Mouse (Mus musculus) midbrain, embryonic 15.5 days (tissue): ENCODE data around the gene Atn1. TPM values are rescaled to one million over a fixed set of nuclear protein-coding genes. Genes with fewer than 3 reads are reported as not detected.

Source experiments
- ATAC-seq: fragments of 200-750 bp; cut with Nextera tagmentation; replicated peaks from 2 replicates; pipeline ENCODE4 v1.8.0; 2017; ENCODE audit warnings: moderate TSS enrichment
- H3K27ac ChIP-seq: fragments of 300-500 bp; sonication (generic); 2 replicates; pipeline ENCODE4 v1.5.1; 2015; ENCODE audit warnings: mild to moderate bottlenecking, inconsistent platforms
- H3K27me3 ChIP-seq: fragments of 300-500 bp; sonication (generic); replicated peaks from 2 replicates; pipeline ENCODE4 v1.6.1; 2015; ENCODE audit warnings: inconsistent platforms
- H3K36me3 ChIP-seq: fragments of 300-500 bp; sonication (generic); replicated peaks from 2 replicates; pipeline ENCODE4 v1.6.1; 2015; ENCODE audit warnings: inconsistent platforms
- H3K4me1 ChIP-seq: fragments of 300-500 bp; sonication (generic); 2 replicates; pipeline ENCODE4 v1.6.1; 2015; ENCODE audit warnings: inconsistent platforms
- H3K4me2 ChIP-seq: fragments of 300-500 bp; sonication (generic); 2 replicates; pipeline ENCODE4 v1.6.1; 2015; ENCODE audit warnings: inconsistent platforms, mild to moderate bottlenecking, moderate library complexity
- H3K4me3 ChIP-seq: fragments of 300-500 bp; sonication (generic); 2 replicates; pipeline ENCODE4 v1.5.1; 2015; ENCODE audit warnings: mild to moderate bottlenecking, inconsistent platforms
- H3K9ac ChIP-seq: fragments of 300-500 bp; sonication (generic); 2 replicates; pipeline ENCODE4 v1.6.1; 2015; ENCODE audit warnings: mild to moderate bottlenecking, inconsistent platforms
- H3K9me3 ChIP-seq: fragments of 300-500 bp; sonication (generic); 2 replicates; pipeline ENCODE4 v1.6.1; 2016; ENCODE audit warnings: inconsistent platforms
- WGBS: fragments of 180-500 bp; shearing (Covaris S2); methylation state at CpG from one replicate; pipeline ENCODE4 v1.1.7; 2015; ENCODE audit warnings: mixed read lengths; 5-methylcytosine and 5-hydroxymethylcytosine counted together
- polyA plus RNA-seq: library from polyadenylated mRNA; unstranded; fragments of >200 nt; fragmentation: Nextera tagmentation; extraction: Ambion mirVana; gene quantifications from 2 replicates; pipeline ENCODE4 v1.2.1, GENCODE M21; 2015

Gene Atn1
- polyA plus RNA-seq, 1 experiment from 2014 or later, result 32.7 TPM

GRCm38 (mm10) chr6:124786756-124787420 is 30.6 kb upstream of the Atn1 start:
- Histone ChIP-seq H3K4me1 (no peaks in the 10 kb centered on the region), H3K9ac (no peak overlapping the region), H3K36me3 (no peaks in the 10 kb centered on the region), H3K27ac (no peak overlapping the region), H3K27me3 (no peaks in the 10 kb centered on the region), H3K4me3 (no peak overlapping the region), H3K4me2 (no peak overlapping the region), H3K9me3 (no peaks in the 10 kb centered on the region)
- 44% methylated on average over 8 of the region's 8 CpGs for WGBS
- no peak for ATAC-seq

- no peaks in the 10 kb centered on the region for H3K9me3 ChIP-seq
- H3K36me3 ChIP-seq, result no peaks in the 10 kb centered on the region
- no peak overlapping the region for H3K4me2 ChIP-seq
- H3K4me3 ChIP-seq, result no peak overlapping the region
- no peaks in the 10 kb centered on the region for H3K27me3 ChIP-seq
- H3K4me1 ChIP-seq, result peaks cover 9% of the 10 kb centered on the region; the same call in 1 of the 2 replicates
- ATAC-seq, result no peak
- H3K9ac ChIP-seq, result no peak overlapping the region
- H3K27ac ChIP-seq, result no peak overlapping the region
- WGBS, result 23% methylated on average over 6 of the region's 6 CpGs
Measured at GRCm38 (mm10) chr6:124782436-124782835, 26.1 kb upstream of the Atn1 start.

GRCm38 (mm10) chr6:124780917-124781316 is 24.6 kb upstream of the Atn1 start:
- no peak overlapping the region for H3K9ac ChIP-seq
- H3K4me3 ChIP-seq, result no peak overlapping the region
- ATAC-seq, result no peak
- H3K4me2 ChIP-seq, result no peak overlapping the region
- no peaks in the 10 kb centered on the region for H3K36me3 ChIP-seq
- no peaks in the 10 kb centered on the region for H3K9me3 ChIP-seq
- H3K27me3 ChIP-seq, result no peaks in the 10 kb centered on the region
- 86% methylated on average over 7 of the region's 7 CpGs for WGBS
- H3K27ac ChIP-seq, result no peak overlapping the region
- peaks cover 9% of the 10 kb centered on the region; the same call in 1 of the 2 replicates for H3K4me1 ChIP-seq

- no peak for ATAC-seq
- 3% methylated on average over 10 of the region's 10 CpGs for WGBS
- no peak overlapping the region for H3K27ac ChIP-seq
Measured at GRCm38 (mm10) chr6:124779984-124780416, 23.7 kb upstream of the Atn1 start.

GRCm38 (mm10) chr6:124779222-124779983 is 23.1 kb upstream of the Atn1 start, which contains the start of gene Lrrc23:
TSS of gene Lrrc23 (minus strand) at chr6:124779727.
- H3K4me3 ChIP-seq, result peak within 1 kb of the TSS; percentile 33
- WGBS, result 2% methylated on average over 23 of the region's 23 CpGs
- 0 out of 2 replicates have a peak within 1 kb of the TSS, but pooled peaks have one; percentile 17 for H3K9ac ChIP-seq
- ATAC-seq, result peak; percentile 60
- peak within 1 kb of the TSS; percentile 48 for H3K4me2 ChIP-seq
- no peaks in the 10 kb centered on the region for H3K36me3 ChIP-seq
- no peaks in the 10 kb centered on the region for H3K9me3 ChIP-seq
- H3K27me3 ChIP-seq, result no peaks in the 10 kb centered on the region
- peaks cover 9% of the 10 kb centered on the region; the same call in 1 of the 2 replicates for H3K4me1 ChIP-seq
- no peak within 1 kb of the TSS for H3K27ac ChIP-seq

More at GRCm38 (mm10) chr6:124779984-124780416, 23.7 kb upstream of the Atn1 start:
- Histone ChIP-seq H3K36me3 (no peaks in the 10 kb centered on the region), H3K4me1 (peaks cover 9% of the 10 kb centered on the region; the same call in 1 of the 2 replicates), H3K9me3 (no peaks in the 10 kb centered on the region), H3K27me3 (no peaks in the 10 kb centered on the region), H3K4me3 (peak overlapping the region; percentile 33), H3K4me2 (peak overlapping the region; percentile 48), H3K9ac (0 out of 2 replicates have a peak overlapping the region, but pooled peaks have one; percentile 17)

- H3K4me3 ChIP-seq, result no peak overlapping the region
- no peaks in the 10 kb centered on the region for H3K36me3 ChIP-seq
- 89% methylated on average over 15 of the region's 15 CpGs for WGBS
- no peak for ATAC-seq
- H3K27me3 ChIP-seq, result 0 out of 2 replicates have a peak, but pooled peaks cover 2% of the 10 kb centered on the region
- H3K27ac ChIP-seq, result no peak overlapping the region
- H3K4me1 ChIP-seq, result peaks cover 27% of the 10 kb centered on the region
- no peak overlapping the region for H3K4me2 ChIP-seq
- H3K9me3 ChIP-seq, result no peaks in the 10 kb centered on the region
- H3K9ac ChIP-seq, result no peak overlapping the region
Measured at GRCm38 (mm10) chr6:124770511-124770910, 14.2 kb upstream of the Atn1 start.

- Histone ChIP-seq H3K27me3 (0 out of 2 replicates have a peak, but pooled peaks cover 2% of the 10 kb centered on the region), H3K27ac (peak overlapping the region; percentile 67), H3K36me3 (no peaks in the 10 kb centered on the region), H3K4me2 (peak overlapping the region; percentile 81), H3K4me1 (peaks cover 27% of the 10 kb centered on the region), H3K4me3 (peak overlapping the region; percentile 47), H3K9me3 (no peaks in the 10 kb centered on the region), H3K9ac (peak overlapping the region; percentile 60)
- no peak; the same call in 1 of the 2 replicates for ATAC-seq
- WGBS, result 56% methylated on average over 7 of the region's 7 CpGs
Measured at GRCm38 (mm10) chr6:124770013-124770412, 13.7 kb upstream of the Atn1 start.

GRCm38 (mm10) chr6:124769101-124769765 is 12.9 kb upstream of the Atn1 start, which contains the start of gene Eno2:
TSS of gene Eno2 (minus strand) at chr6:124769673.
- ATAC-seq, result peak; percentile 83
- peak within 1 kb of the TSS; percentile 60 for H3K9ac ChIP-seq

GRCm38 (mm10) chr6:124768704-124769044 is 12.3 kb upstream of the Atn1 start:
- no peaks in the 10 kb centered on the region for H3K9me3 ChIP-seq
- peaks cover 27% of the 10 kb centered on the region for H3K4me1 ChIP-seq
- WGBS, result 7% methylated on average over 9 of the region's 9 CpGs
- H3K4me2 ChIP-seq, result peak overlapping the region; percentile 81
- peak overlapping the region; percentile 47 for H3K4me3 ChIP-seq
- peak overlapping the region; percentile 60 for H3K9ac ChIP-seq
- H3K36me3 ChIP-seq, result no peaks in the 10 kb centered on the region
- H3K27me3 ChIP-seq, result 0 out of 2 replicates have a peak, but pooled peaks cover 2% of the 10 kb centered on the region
- peak overlapping the region; percentile 67 for H3K27ac ChIP-seq
- ATAC-seq, result peak; percentile 8; the same call in 1 of the 2 replicates

More at GRCm38 (mm10) chr6:124769101-124769765, 12.9 kb upstream of the Atn1 start, which contains the start of gene Eno2:
- Histone ChIP-seq H3K4me2 (peak within 1 kb of the TSS; percentile 81), H3K27me3 (0 out of 2 replicates have a peak, but pooled peaks cover 2% of the 10 kb centered on the region), H3K4me3 (peak within 1 kb of the TSS; percentile 47), H3K36me3 (no peaks in the 10 kb centered on the region), H3K9me3 (no peaks in the 10 kb centered on the region), H3K4me1 (peaks cover 27% of the 10 kb centered on the region), H3K27ac (peak within 1 kb of the TSS; percentile 67)
- WGBS, result 1% methylated on average over 54 of the region's 54 CpGs

GRCm38 (mm10) chr6:124767920-124768703 is 11.8 kb upstream of the Atn1 start:
- Histone ChIP-seq H3K4me1 (peaks cover 27% of the 10 kb centered on the region), H3K27me3 (0 out of 2 replicates have a peak, but pooled peaks cover 2% of the 10 kb centered on the region), H3K36me3 (no peaks in the 10 kb centered on the region), H3K4me2 (peak overlapping the region; percentile 81), H3K4me3 (peak overlapping the region; percentile 47), H3K27ac (peak overlapping the region; percentile 67), H3K9me3 (no peaks in the 10 kb centered on the region), H3K9ac (peak overlapping the region; percentile 60; the same call in 1 of the 2 replicates)
- WGBS, result 21% methylated on average over 17 of the region's 19 CpGs
- peak; percentile 24 for ATAC-seq

GRCm38 (mm10) chr6:124767536-124767919 is 11.2 kb upstream of the Atn1 start:
- Histone ChIP-seq H3K36me3 (no peaks in the 10 kb centered on the region), H3K4me1 (peaks cover 27% of the 10 kb centered on the region), H3K9ac (no peak overlapping the region), H3K9me3 (no peaks in the 10 kb centered on the region), H3K27ac (peak overlapping the region; percentile 13; the same call in 1 of the 2 replicates), H3K4me2 (peak overlapping the region; percentile 81), H3K27me3 (0 out of 2 replicates have a peak, but pooled peaks cover 2% of the 10 kb centered on the region), H3K4me3 (no peak overlapping the region)
- WGBS, result 24% methylated on average over 4 of the region's 4 CpGs
- no peak for ATAC-seq
